Mouse (Mus musculus): ENCODE measurements around the gene Atg4c. TPM values are rescaled to one million over a fixed set of nuclear protein-coding genes. Genes with fewer than 3 reads are reported as not detected.

Atg4c gene
- polyA plus RNA-seq (2015; fragmentation: Nextera tagmentation; extraction: Ambion mirVana), result 12.2 and 12.7 TPM in 2 replicates

DNA sequence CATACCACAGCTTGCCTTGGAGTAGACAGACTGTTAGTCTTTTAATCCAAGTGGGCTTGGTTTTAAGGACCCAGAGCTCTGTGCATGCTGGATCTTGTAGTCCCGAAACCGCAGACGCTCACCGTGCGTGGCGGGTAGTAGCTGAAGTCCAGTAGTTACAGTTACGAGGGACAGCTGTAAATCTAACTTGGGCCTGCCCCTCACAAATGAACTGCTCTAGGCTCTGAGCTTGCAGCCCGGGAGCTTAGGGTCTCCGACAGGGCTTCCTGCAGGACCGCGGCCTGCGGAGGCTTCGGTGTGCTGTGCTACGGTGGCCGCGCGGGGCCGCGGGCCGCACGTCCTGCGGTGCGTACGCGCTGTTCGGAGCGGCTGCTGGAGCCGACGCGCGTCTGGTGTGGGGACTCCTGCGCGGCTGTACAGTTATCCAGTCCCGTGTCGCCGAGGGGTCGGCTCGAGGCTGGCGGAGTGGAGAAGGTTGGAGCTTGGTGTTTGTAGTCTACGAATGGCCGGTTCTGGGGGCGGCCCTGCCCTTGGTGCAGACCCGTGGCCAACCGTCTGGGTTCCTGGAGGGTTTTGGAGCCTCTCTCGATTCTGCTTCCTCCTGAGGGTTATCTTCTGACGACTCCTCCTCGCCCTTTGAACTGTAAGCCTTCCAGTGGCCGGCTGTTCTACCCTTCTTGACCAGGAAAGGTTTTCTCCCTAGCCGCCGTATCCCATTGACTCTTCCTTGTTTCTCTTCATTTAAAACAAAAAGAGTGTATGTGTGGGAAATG lies at the start of gene Atg4c:
TSS of gene Atg4c (plus strand) at position 125 of the 773 bp plus-strand sequence.
- peak within 1 kb of the TSS; percentile 72 for H3K9ac ChIP-seq
- under 1% methylated on average over 50 of the region's 50 CpGs for WGBS
- H3K4me2 ChIP-seq, result peak within 1 kb of the TSS; percentile 64
- H3K4me3 ChIP-seq, result peak within 1 kb of the TSS; percentile 75
- H3K9me3 ChIP-seq, result no peaks in the 10 kb centered on the region
- H3K27me3 ChIP-seq, result no peaks in the 10 kb centered on the region
- H3K4me1 ChIP-seq, result peaks cover 14% of the 10 kb centered on the region
- ATAC-seq (ENCODE audit: borderline replicate concordance, extremely low read depth, low FRiP score, low TSS enrichment), result peak; percentile 95
- peak within 1 kb of the TSS; percentile 90 for H3K27ac ChIP-seq
- no peaks in the 10 kb centered on the region for H3K36me3 ChIP-seq

GRCm38 (mm10) chr4:99151434-99151833 lies 42.3 kb upstream of the Atg4c start:
- H3K4me1 ChIP-seq, result peaks cover 8% of the 10 kb centered on the region
- H3K27me3 ChIP-seq, result peaks cover 3% of the 10 kb centered on the region
- ATAC-seq (ENCODE audit: borderline replicate concordance, extremely low read depth, low FRiP score, low TSS enrichment), result no peak
- H3K27ac ChIP-seq, result peak overlapping the region; percentile 19; the same call in 1 of the 2 replicates
- no peaks in the 10 kb centered on the region for H3K9me3 ChIP-seq
- WGBS, result 64% methylated on average over 4 of the region's 4 CpGs
- no peak overlapping the region for H3K4me3 ChIP-seq
- H3K36me3 ChIP-seq, result no peaks in the 10 kb centered on the region
- no peak overlapping the region for H3K4me2 ChIP-seq
- H3K9ac ChIP-seq, result no peak overlapping the region

DNA sequence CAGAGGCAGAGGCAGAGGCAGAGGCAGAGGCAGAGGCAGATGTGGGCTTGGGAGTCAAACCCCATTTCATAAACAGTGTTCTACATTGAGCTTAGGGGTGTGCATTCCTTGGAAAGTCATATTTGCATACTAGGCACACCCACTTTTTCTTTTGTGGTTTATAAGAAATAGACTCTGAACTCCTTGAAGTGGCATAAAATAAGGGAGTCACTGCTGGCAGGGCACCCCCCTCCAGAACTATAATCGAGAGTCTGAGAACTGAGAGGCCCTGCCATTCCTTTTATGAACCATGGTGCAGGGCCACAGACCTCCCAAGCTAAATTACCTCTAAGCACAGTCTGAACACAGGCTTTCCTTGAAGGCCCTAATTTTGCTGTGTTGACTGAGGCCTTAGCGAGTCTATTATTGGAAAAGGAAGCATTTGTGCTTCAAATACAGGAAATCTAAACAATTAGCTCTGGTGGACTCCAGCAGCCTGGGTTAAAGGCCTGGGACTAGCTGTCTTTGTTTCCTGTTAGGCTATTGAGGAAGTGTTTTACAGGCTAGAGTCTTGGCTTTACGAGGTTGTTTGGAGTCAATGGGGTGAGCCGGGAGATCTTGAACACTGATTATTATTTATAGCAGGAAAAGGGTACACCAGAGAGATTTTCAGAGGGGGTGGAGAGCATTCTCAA lies 41.7 kb upstream of the Atg4c start:
- peaks cover 8% of the 10 kb centered on the region for H3K4me1 ChIP-seq
- H3K36me3 ChIP-seq, result no peaks in the 10 kb centered on the region
- H3K4me2 ChIP-seq, result no peak overlapping the region

GRCm38 (mm10) chr4:99156641-99157307 lies 37.0 kb upstream of the Atg4c start:
- no peak overlapping the region for H3K4me3 ChIP-seq
- WGBS, result 57% methylated on average over 11 of the region's 11 CpGs
- peaks cover 3% of the 10 kb centered on the region; the same call in 1 of the 2 replicates for H3K27me3 ChIP-seq
- no peaks in the 10 kb centered on the region for H3K36me3 ChIP-seq
- no peak for ATAC-seq (ENCODE audit: borderline replicate concordance, extremely low read depth, low FRiP score, low TSS enrichment)
- H3K9me3 ChIP-seq, result no peaks in the 10 kb centered on the region
- no peak overlapping the region for H3K27ac ChIP-seq
- H3K9ac ChIP-seq, result no peak overlapping the region
- no peak overlapping the region for H3K4me2 ChIP-seq
- peaks cover 10% of the 10 kb centered on the region for H3K4me1 ChIP-seq

More for the DNA sequence above, 41.7 kb upstream of the Atg4c start:
- no peak overlapping the region for H3K9ac ChIP-seq
- H3K27ac ChIP-seq, result peak overlapping the region; percentile 19; the same call in 1 of the 2 replicates
- no peaks in the 10 kb centered on the region for H3K9me3 ChIP-seq
- no peak for ATAC-seq (ENCODE audit: borderline replicate concordance, extremely low read depth, low FRiP score, low TSS enrichment)
- no peak overlapping the region for H3K4me3 ChIP-seq
- 49% methylated on average over 4 of the region's 4 CpGs for WGBS
- peaks cover 3% of the 10 kb centered on the region for H3K27me3 ChIP-seq

GRCm38 (mm10) chr4:99158495-99158894 lies 35.2 kb upstream of the Atg4c start:
- Histone ChIP-seq H3K4me2 (no peak overlapping the region), H3K36me3 (no peaks in the 10 kb centered on the region), H3K27ac (no peak overlapping the region), H3K9me3 (no peaks in the 10 kb centered on the region), H3K4me1 (peaks cover 6% of the 10 kb centered on the region; the same call in 1 of the 2 replicates), H3K4me3 (no peak overlapping the region), H3K9ac (no peak overlapping the region), H3K27me3 (peaks cover 3% of the 10 kb centered on the region; the same call in 1 of the 2 replicates)
- ATAC-seq (ENCODE audit: borderline replicate concordance, extremely low read depth, low FRiP score, low TSS enrichment), result no peak
- WGBS, result 84% methylated on average over 5 of the region's 5 CpGs

DNA sequence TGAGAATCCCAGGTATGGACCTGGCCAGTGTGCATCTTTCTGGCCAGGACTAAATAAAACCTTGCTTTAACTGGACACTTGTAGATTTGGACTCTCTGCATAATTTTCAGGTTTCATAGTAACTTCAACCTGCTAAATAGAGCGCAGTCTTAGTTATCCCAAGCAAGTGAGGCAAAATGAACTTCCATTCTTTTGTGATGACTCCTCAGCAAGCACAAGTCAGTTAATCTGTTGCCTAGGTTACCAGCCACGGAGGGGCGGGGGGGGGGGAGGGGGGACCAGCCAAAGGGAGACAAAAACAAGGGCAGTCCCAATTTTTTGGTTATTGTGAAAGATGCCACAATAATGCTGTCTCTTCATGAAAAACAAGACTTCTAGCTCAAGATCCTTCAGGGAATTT lies 33.3 kb upstream of the Atg4c start:
- peaks cover 6% of the 10 kb centered on the region; the same call in 1 of the 2 replicates for H3K4me1 ChIP-seq
- WGBS, result 23% methylated on average over 3 of the region's 3 CpGs

DNA sequence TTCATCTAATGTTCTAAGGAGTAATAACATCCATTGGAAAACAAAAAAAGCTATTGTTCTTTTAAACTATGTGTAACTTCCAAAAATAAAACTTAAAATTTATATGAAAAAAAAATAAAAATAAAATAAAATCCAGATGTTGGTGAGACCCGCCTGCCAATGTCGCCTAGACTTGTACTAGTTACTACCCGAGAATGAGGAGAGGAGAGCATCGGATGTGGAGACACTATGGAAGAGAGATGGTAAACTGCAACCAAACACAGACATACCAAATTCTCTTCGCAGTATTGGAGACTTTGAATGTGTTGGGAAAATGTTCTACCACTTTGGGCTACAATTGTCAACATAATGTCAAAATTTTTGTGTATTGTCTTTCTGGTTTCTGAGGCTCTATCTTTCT lies 32.8 kb upstream of the Atg4c start:
- Histone ChIP-seq H3K9me3 (no peaks in the 10 kb centered on the region), H3K27me3 (no peaks in the 10 kb centered on the region), H3K4me3 (no peak overlapping the region), H3K27ac (no peak overlapping the region), H3K9ac (no peak overlapping the region), H3K4me2 (no peak overlapping the region), H3K4me1 (peaks cover 6% of the 10 kb centered on the region; the same call in 1 of the 2 replicates), H3K36me3 (no peaks in the 10 kb centered on the region)
- WGBS, result 64% methylated on average over 5 of the region's 5 CpGs
- ATAC-seq (ENCODE audit: borderline replicate concordance, extremely low read depth, low FRiP score, low TSS enrichment), result no peak

More for the DNA sequence above, 33.3 kb upstream of the Atg4c start:
- Histone ChIP-seq H3K4me3 (no peak overlapping the region), H3K9ac (no peak overlapping the region), H3K9me3 (no peaks in the 10 kb centered on the region), H3K4me2 (no peak overlapping the region), H3K36me3 (no peaks in the 10 kb centered on the region), H3K27ac (no peak overlapping the region), H3K27me3 (no peaks in the 10 kb centered on the region)
- no peak for ATAC-seq (ENCODE audit: borderline replicate concordance, extremely low read depth, low FRiP score, low TSS enrichment)

DNA sequence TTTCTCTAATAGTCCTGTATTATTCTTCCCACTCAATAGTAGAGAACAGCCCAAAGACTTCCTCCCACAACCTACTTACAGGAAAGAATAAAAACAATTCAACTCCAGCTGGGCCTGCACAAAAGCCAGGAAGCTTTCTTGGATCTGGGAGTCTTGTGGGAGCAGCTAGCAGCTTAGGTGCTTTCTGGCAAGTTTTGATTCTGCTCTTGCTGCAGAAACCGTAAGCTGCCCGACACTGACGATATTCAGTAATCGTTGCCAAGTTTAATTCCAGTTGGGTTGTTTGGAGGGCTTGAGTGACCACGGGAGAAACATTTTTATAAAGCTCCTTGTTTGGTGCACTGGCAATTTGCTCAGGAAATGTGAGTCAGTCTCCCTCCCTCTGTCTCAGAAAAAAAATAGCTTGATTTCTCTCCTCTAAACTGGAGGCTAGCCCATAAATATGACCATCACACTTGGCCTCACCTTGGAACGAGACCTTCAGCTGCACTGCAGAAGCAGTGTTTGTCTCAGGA lies 32.2 kb upstream of the Atg4c start:
- Histone ChIP-seq H3K36me3 (no peaks in the 10 kb centered on the region), H3K4me1 (peaks cover 6% of the 10 kb centered on the region; the same call in 1 of the 2 replicates), H3K27me3 (no peaks in the 10 kb centered on the region), H3K4me2 (no peak overlapping the region), H3K4me3 (no peak overlapping the region), H3K9ac (no peak overlapping the region), H3K9me3 (no peaks in the 10 kb centered on the region), H3K27ac (no peak overlapping the region)
- WGBS, result 22% methylated on average over 6 of the region's 6 CpGs
- no peak for ATAC-seq (ENCODE audit: borderline replicate concordance, extremely low read depth, low FRiP score, low TSS enrichment)

- Histone ChIP-seq H3K27me3 (no peaks in the 10 kb centered on the region), H3K27ac (no peak overlapping the region), H3K36me3 (no peaks in the 10 kb centered on the region), H3K9ac (no peak overlapping the region), H3K4me2 (peak overlapping the region; percentile 31), H3K4me1 (peaks cover 6% of the 10 kb centered on the region; the same call in 1 of the 2 replicates), H3K4me3 (no peak overlapping the region), H3K9me3 (no peaks in the 10 kb centered on the region)
- 49% methylated on average over 9 of the region's 9 CpGs for WGBS
- no peak for ATAC-seq (ENCODE audit: borderline replicate concordance, extremely low read depth, low FRiP score, low TSS enrichment)
Observed at GRCm38 (mm10) chr4:99163001-99163400, 30.7 kb upstream of the Atg4c start.

DNA sequence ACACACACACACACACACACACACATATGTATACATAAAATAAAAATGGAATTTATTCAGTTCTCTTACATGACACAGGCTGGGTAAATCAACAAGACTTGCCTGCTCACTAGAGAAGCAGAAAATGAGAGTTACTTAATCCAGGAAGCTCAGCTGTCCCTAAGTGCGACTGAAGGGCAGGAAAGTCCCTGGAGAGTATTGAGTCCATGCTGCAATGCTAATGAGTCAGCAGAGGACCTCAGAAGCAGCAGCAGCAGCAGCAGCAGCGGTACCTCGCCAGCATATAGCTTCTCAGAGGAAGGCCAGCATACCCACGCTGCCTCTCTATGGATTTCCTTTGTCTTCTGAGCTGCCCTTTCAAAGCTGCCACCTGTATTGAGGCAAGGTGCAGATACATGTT lies 30.2 kb upstream of the Atg4c start:
- Histone ChIP-seq H3K9ac (no peak overlapping the region), H3K4me3 (no peak overlapping the region), H3K9me3 (no peaks in the 10 kb centered on the region), H3K4me1 (peaks cover 6% of the 10 kb centered on the region; the same call in 1 of the 2 replicates), H3K27ac (no peak overlapping the region), H3K27me3 (no peaks in the 10 kb centered on the region), H3K4me2 (no peak overlapping the region), H3K36me3 (no peaks in the 10 kb centered on the region)
- no peak; the same call in 1 of the 2 replicates for ATAC-seq (ENCODE audit: borderline replicate concordance, extremely low read depth, low FRiP score, low TSS enrichment)
- 19% methylated on average over 4 of the region's 4 CpGs for WGBS

DNA sequence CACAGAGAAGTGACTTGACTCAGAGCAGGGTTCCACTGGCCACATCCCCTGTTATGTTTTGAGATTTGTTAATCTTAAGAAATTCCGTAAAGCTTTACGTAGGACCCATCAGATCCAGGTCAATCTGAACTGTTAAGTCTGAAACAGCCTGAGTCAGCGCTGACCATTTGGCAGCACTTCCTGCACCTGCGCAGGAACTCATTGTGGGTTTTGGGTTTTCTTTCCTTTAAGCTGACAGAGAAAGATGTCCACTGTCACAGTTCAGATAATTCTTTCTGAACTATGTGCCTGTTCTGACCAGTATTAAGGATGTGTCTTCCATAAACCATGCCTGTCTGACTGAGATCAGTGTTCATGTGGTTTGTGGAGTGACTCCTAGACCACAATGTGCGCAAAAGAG lies 24.9 kb upstream of the Atg4c start:
- H3K9ac ChIP-seq, result no peak overlapping the region
- H3K4me3 ChIP-seq, result no peak overlapping the region
- 91% methylated on average over 5 of the region's 5 CpGs for WGBS
- no peaks in the 10 kb centered on the region for H3K36me3 ChIP-seq
- no peaks in the 10 kb centered on the region for H3K9me3 ChIP-seq
- no peak overlapping the region for H3K4me2 ChIP-seq
- ATAC-seq (ENCODE audit: borderline replicate concordance, extremely low read depth, low FRiP score, low TSS enrichment), result no peak
- no peaks in the 10 kb centered on the region for H3K4me1 ChIP-seq
- H3K27ac ChIP-seq, result no peak overlapping the region
- no peaks in the 10 kb centered on the region for H3K27me3 ChIP-seq
